Mouse (Mus musculus): Measurements from ENCODE around the gene Parp3.

GRCm38 (mm10) chr9:106501846-106502245, 25.1 kb upstream of the Parp3 start:
- TF ChIP-seq RAD21 (IDR thresholded peaks at IDR 0.05; ENCODE audit: low read depth, low read length) (no peak), CTCF (IDR thresholded peaks at IDR 0.05 in 2 of 3, conservative IDR thresholded peaks at IDR 0.05 in 1 of 3; ENCODE audit: control insufficient read depth in 1 of 3, insufficient read depth in 1 of 3, low read depth in 2 of 3, low read length in 3 of 3, poor library complexity in 1 of 3, severe bottlenecking in 1 of 3) (no peak), EP300 (IDR thresholded peaks at IDR 0.05; ENCODE audit: low read depth in 1 of 2, low read length in 2 of 2) (no peak), TAL1 (IDR thresholded peaks at IDR 0.05; ENCODE audit: low read length) (no peak), ZNF384 (IDR thresholded peaks at IDR 0.05; ENCODE audit: low read depth, low read length) (no peak)
